Mouse (Mus musculus) cerebellum, adult (tissue): ENCODE measurements around the gene Tst.

Source experiments
- ATAC-seq: cut with Nextera tagmentation; 2 replicates; pipeline ENCODE4 v1.9.2; 2017; ENCODE audit warnings: mild to moderate bottlenecking, moderate library complexity, mixed read lengths; ENCODE audit not compliant: insufficient number of reproducible peaks, low FRiP score, low TSS enrichment

Tst gene

GRCm38 (mm10) chr15:78430874-78431273 is 25.2 kb upstream of the Tst start:
- no peak for ATAC-seq

GRCm38 (mm10) chr15:78429871-78430622 is 24.3 kb upstream of the Tst start:
- no peak for ATAC-seq

GRCm38 (mm10) chr15:78429139-78429459 is 23.4 kb upstream of the Tst start:
- ATAC-seq = no peak

GRCm38 (mm10) chr15:78428391-78429138 is 22.9 kb upstream of the Tst start, which contains the start of gene Kctd17:
Kctd17 (plus strand) TSS chr15:78428564.
- ATAC-seq = peak; percentile 86

- no peak for ATAC-seq
Measured at GRCm38 (mm10) chr15:78425230-78425629, 19.5 kb upstream of the Tst start.

- ATAC-seq = no peak
Measured at GRCm38 (mm10) chr15:78424507-78424906, 18.8 kb upstream of the Tst start.

- peak; percentile 76; the same call in 1 of the 2 replicates for ATAC-seq
Measured at GRCm38 (mm10) chr15:78422046-78422956, 16.6 kb upstream of the Tst start.

- no peak for ATAC-seq
Measured at GRCm38 (mm10) chr15:78420395-78420794, 14.7 kb upstream of the Tst start.

GRCm38 (mm10) chr15:78416937-78417336 is 11.2 kb upstream of the Tst start:
- no peak for ATAC-seq

- no peak for ATAC-seq
Measured at GRCm38 (mm10) chr15:78414157-78414556, 8.4 kb upstream of the Tst start.

GRCm38 (mm10) chr15:78413719-78414117 is 8.0 kb upstream of the Tst start:
- ATAC-seq = no peak

GRCm38 (mm10) chr15:78413083-78413718 is 7.5 kb upstream of the Tst start:
- ATAC-seq = no peak

GRCm38 (mm10) chr15:78409570-78410052 is 3.9 kb upstream of the Tst start:
- ATAC-seq = no peak

GRCm38 (mm10) chr15:78406293-78406934 is 707 bp upstream of the Tst start, which contains the start of gene Mpst:
Mpst (plus strand) TSS chr15:78406416.
- peak; percentile 81 for ATAC-seq

- ATAC-seq = no peak
Measured at GRCm38 (mm10) chr15:78405098-78405497, 609 bp downstream of the Tst start.

GRCm38 (mm10) chr15:78403896-78404295 is 1.8 kb downstream of the Tst start:
- no peak for ATAC-seq

- no peak for ATAC-seq
Measured at GRCm38 (mm10) chr15:78403301-78403741, 2.4 kb downstream of the Tst start.

- ATAC-seq = no peak
Measured at GRCm38 (mm10) chr15:78402423-78402822, 3.3 kb downstream of the Tst start.

GRCm38 (mm10) chr15:78401921-78402320 is 3.8 kb downstream of the Tst start:
- ATAC-seq = no peak
